Mouse (Mus musculus): ENCODE measurements around the gene Hist1h3c. TPM values are rescaled to one million over a fixed set of nuclear protein-coding genes. Genes with fewer than 3 reads are reported as not detected.
"Not testable (repeated sequence)": the region's sequence is repeated elsewhere in the genome, so short reads cannot be mapped to it uniquely, and the experiment has no call there.

The Hist1h3c gene
- polyA plus RNA-seq, 1 experiment = 2.3 TPM

DNA sequence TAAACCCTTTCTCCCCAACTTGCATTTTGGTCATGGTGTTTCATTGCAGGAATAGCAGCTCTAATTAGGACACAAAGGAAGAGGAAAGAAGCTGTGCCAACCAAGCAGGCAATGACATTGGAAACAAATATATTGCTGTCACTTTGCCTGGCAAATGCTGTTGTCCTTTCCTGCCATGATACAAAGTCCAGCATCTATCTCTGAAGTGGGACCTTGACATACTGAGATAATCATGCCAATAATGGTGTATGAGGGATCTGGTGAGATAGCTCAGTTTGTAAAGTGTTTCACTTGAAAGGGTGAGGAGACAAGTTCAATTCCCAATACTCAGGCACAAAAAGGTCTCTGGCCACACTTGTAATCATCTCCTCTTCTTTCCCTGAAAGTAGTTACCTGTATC lies 21.4 kb upstream of the Hist1h3c start:
- H3K4me3 ChIP-seq (ENCODE audit: control insufficient read depth, low read depth, low read length) = no peak overlapping the region
- TF ChIP-seq CTCF (IDR thresholded peaks at IDR 0.05; ENCODE audit: control insufficient read depth, insufficient read depth, insufficient replicate concordance, low read depth, low read length) (no peak), POLR2A (IDR thresholded peaks at IDR 0.05; ENCODE audit: control insufficient read depth, low read depth, low read length) (no peak)
- peaks cover 9% of the 10 kb centered on the region for H3K4me1 ChIP-seq (ENCODE audit: control insufficient read depth, insufficient read depth, low read length)
- H3K27me3 ChIP-seq (ENCODE audit: control insufficient read depth, insufficient read depth, low read length) = no peaks in the 10 kb centered on the region
- H3K27ac ChIP-seq (ENCODE audit: control insufficient read depth, insufficient read depth, low read depth, low read length) = no peak overlapping the region
- H3K36me3 ChIP-seq (ENCODE audit: control insufficient read depth, insufficient read depth, low read length) = no peaks in the 10 kb centered on the region

DNA sequence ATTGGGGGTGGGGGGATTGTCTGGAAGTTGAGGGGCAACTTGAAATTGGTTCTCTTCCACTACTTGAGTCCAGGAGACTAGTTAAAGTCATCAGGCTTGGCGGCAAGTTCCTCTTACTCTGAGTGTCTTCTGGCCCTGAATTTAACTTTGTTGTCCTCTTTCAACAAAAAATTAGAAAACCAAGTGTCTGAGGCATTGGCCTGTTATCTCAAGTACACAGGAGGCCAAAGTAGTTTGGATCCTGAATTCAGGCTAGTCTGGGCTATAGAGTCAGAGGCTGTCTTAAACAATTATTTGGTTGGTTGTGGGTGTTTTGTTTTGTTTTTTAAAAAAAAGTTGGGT lies 19.7 kb upstream of the Hist1h3c start:
- no peaks in the 10 kb centered on the region for H3K36me3 ChIP-seq (ENCODE audit: control insufficient read depth, insufficient read depth, low read length)
- H3K27ac ChIP-seq (ENCODE audit: control insufficient read depth, insufficient read depth, low read depth, low read length) = peak overlapping the region; percentile 50; the same call in 1 of the 2 replicates
- H3K27me3 ChIP-seq (ENCODE audit: control insufficient read depth, insufficient read depth, low read length) = no peaks in the 10 kb centered on the region
- peaks cover 9% of the 10 kb centered on the region for H3K4me1 ChIP-seq (ENCODE audit: control insufficient read depth, insufficient read depth, low read length)
- H3K4me3 ChIP-seq (ENCODE audit: control insufficient read depth, low read depth, low read length) = no peak overlapping the region
- TF ChIP-seq CTCF (IDR thresholded peaks at IDR 0.05; ENCODE audit: control insufficient read depth, insufficient read depth, insufficient replicate concordance, low read depth, low read length) = no peak

DNA sequence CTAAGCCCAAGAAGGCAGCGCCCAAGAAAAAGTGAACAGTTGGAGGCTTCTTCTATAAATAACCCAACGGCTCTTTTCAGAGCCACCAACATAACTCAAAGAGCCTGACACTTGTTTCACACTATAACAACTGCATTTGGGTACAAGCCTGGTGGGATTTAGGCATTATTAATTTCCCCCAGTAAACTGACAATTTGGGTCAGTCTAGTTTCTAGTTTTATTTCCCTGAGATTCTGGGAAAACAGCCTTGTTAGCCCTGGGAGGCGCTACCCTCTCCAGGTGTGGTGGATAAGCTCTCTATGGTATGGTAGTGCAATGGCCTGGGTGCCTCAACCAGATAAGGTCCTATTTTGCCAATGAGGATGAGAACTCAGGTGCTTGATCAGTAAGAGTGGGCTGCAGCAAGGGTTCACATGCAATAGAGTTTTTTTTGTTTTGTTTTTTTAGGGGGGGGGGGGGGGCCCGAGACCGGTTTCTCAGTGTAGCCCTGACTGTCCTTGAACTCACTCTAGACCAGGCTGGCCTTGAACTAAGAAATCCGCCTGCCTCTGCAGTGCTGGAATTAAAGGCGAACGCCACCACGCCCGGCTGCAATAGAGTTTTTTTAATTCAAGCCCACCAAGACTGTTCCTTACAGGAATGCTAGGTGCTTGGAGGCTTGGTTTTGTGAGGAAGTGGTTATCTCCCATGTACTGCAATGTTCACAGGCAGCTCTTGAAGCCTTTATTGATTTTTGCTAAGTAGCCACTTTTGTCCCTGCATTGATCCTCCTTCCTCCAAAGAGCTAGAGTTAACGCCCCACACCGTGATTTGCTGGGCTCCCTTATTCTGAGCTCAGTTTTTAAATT lies 19.1 kb upstream of the Hist1h3c start:
- peaks cover 9% of the 10 kb centered on the region for H3K4me1 ChIP-seq (ENCODE audit: control insufficient read depth, insufficient read depth, low read length)
- H3K36me3 ChIP-seq (ENCODE audit: control insufficient read depth, insufficient read depth, low read length) = no peaks in the 10 kb centered on the region
- TF ChIP-seq POLR2A (IDR thresholded peaks at IDR 0.05; ENCODE audit: control insufficient read depth, low read depth, low read length) (no peak), CTCF (IDR thresholded peaks at IDR 0.05; ENCODE audit: control insufficient read depth, insufficient read depth, insufficient replicate concordance, low read depth, low read length) (no peak)
- no peaks in the 10 kb centered on the region for H3K27me3 ChIP-seq (ENCODE audit: control insufficient read depth, insufficient read depth, low read length)
- H3K27ac ChIP-seq (ENCODE audit: control insufficient read depth, insufficient read depth, low read depth, low read length) = peak overlapping the region; percentile 69
- H3K4me3 ChIP-seq (ENCODE audit: control insufficient read depth, low read depth, low read length) = peak overlapping the region; percentile 72

GRCm38 (mm10) chr13:23763586-23764323 lies 18.4 kb upstream of the Hist1h3c start, which contains the start of gene Hist1h1a:
Gene Hist1h1a, plus strand, starts transcription at chr13:23763666.
- peak; percentile 85 for TF ChIP-seq POLR2A (IDR thresholded peaks at IDR 0.05; ENCODE audit: control insufficient read depth, low read depth, low read length)
- TF ChIP-seq CTCF (IDR thresholded peaks at IDR 0.05; ENCODE audit: control insufficient read depth, insufficient read depth, insufficient replicate concordance, low read depth, low read length) = no peak
- H3K4me1 ChIP-seq (ENCODE audit: control insufficient read depth, insufficient read depth, low read length) = peaks cover 9% of the 10 kb centered on the region
- H3K27me3 ChIP-seq (ENCODE audit: control insufficient read depth, insufficient read depth, low read length) = no peaks in the 10 kb centered on the region
- H3K27ac ChIP-seq (ENCODE audit: control insufficient read depth, insufficient read depth, low read depth, low read length) = peak within 1 kb of the TSS; percentile 69
- H3K4me3 ChIP-seq (ENCODE audit: control insufficient read depth, low read depth, low read length) = peak within 1 kb of the TSS; percentile 72
- H3K36me3 ChIP-seq (ENCODE audit: control insufficient read depth, insufficient read depth, low read length) = no peaks in the 10 kb centered on the region

DNA sequence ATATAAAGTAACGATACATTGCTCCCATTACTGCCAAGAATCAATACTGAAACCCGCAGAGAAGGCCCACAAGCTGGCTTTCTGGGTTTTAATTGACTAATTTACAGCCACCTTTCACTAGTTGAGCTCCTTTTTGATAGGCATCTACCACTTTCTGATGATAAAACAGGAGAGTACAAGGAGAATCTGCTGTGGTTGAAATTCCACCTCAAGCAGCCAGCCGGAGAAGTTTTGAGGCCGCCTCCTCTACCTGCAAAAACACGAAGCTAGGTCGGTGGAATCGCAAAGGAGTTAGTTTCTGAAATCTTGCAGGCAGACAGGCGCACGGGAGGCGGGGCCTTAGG lies 17.8 kb upstream of the Hist1h3c start:
- Histone ChIP-seq H3K27ac (ENCODE audit: control insufficient read depth, insufficient read depth, low read depth, low read length) (peak overlapping the region; percentile 30), H3K4me3 (ENCODE audit: control insufficient read depth, low read depth, low read length) (peak overlapping the region; percentile 72), H3K27me3 (ENCODE audit: control insufficient read depth, insufficient read depth, low read length) (no peaks in the 10 kb centered on the region), H3K4me1 (ENCODE audit: control insufficient read depth, insufficient read depth, low read length) (peaks cover 11% of the 10 kb centered on the region), H3K36me3 (ENCODE audit: control insufficient read depth, insufficient read depth, low read length) (no peaks in the 10 kb centered on the region)
- TF ChIP-seq POLR2A (IDR thresholded peaks at IDR 0.05; ENCODE audit: control insufficient read depth, low read depth, low read length) (no peak), CTCF (IDR thresholded peaks at IDR 0.05; ENCODE audit: control insufficient read depth, insufficient read depth, insufficient replicate concordance, low read depth, low read length) (no peak)

DNA sequence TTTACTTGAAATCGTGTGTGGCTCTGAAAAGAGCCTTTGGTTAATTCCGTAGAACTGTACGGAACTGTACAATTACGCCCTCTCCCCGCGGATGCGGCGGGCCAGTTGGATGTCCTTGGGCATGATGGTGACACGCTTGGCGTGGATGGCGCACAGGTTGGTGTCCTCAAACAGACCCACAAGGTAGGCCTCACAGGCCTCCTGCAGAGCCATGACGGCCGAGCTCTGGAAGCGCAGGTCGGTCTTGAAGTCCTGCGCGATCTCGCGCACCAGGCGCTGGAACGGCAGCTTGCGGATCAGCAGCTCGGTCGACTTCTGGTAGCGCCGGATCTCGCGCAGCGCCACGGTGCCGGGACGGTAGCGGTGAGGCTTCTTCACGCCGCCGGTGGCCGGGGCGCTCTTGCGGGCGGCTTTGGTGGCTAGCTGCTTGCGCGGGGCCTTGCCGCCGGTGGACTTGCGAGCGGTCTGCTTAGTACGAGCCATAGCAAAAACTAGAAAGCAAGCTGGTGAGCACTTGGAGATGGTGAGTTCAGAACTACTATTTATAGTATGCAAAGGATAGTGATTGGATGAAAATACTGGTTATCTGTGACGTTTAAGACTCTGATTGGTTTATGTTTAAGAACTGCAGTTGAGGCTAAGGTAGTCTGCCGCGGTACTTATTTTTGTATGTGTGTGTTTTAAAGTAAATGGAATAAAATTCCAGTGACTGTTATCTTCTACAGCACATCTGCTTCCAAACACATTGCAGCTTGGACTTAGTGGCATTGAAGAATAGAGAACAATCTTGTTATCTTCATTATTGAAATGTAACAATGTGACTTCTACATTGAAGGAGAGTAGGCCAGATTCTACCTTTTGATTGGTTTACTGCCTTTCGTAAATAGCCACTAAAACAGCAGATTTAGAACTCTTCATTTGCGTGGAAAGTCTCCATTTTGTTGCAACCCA lies 16.7 kb upstream of the Hist1h3c start, which contains the start of gene Hist1h3a:
Gene Hist1h3a, minus strand, starts transcription at position 516 of the 951 bp plus-strand sequence.
- not testable (repeated sequence) for H3K27me3 ChIP-seq (ENCODE audit: control insufficient read depth, insufficient read depth, low read length); H3K36me3 ChIP-seq (ENCODE audit: control insufficient read depth, insufficient read depth, low read length)
- Histone ChIP-seq H3K4me1 (ENCODE audit: control insufficient read depth, insufficient read depth, low read length) (peaks cover 11% of the 10 kb centered on the region), H3K4me3 (ENCODE audit: control insufficient read depth, low read depth, low read length) (peak within 1 kb of the TSS; percentile 85), H3K27ac (ENCODE audit: control insufficient read depth, insufficient read depth, low read depth, low read length) (peak within 1 kb of the TSS; percentile 75)
- peak; percentile 77 for TF ChIP-seq POLR2A (IDR thresholded peaks at IDR 0.05; ENCODE audit: control insufficient read depth, low read depth, low read length)

Measured in testis, adult 2 months (tissue).